Mouse (Mus musculus) hindbrain, embryonic 16.5 days (tissue): ENCODE measurements at regions not wholly inside any gene's neighbourhood (a gene's known extent, or its start where the extent isn't known, plus 50 kb on each side); places are given as distances from the start of the nearest gene placed in this dataset.

Experiments
- ATAC-seq: fragments of 200-750 bp; cut with Nextera tagmentation; 2 replicates; pipeline ENCODE4 v1.8.0; 2017; ENCODE audit warnings: moderate TSS enrichment, moderate library complexity
- H3K27ac ChIP-seq: fragments of 300-500 bp; sonication (generic); 2 replicates; pipeline ENCODE4 v1.5.1; 2014; ENCODE audit warnings: low read depth, mild to moderate bottlenecking, control low read depth, low read length, moderate library complexity
- H3K27me3 ChIP-seq: fragments of 300-500 bp; sonication (generic); replicated peaks from 2 replicates; pipeline ENCODE4 v1.6.1; 2014; ENCODE audit warnings: low read length; ENCODE audit not compliant: control insufficient read depth, insufficient read depth
- H3K36me3 ChIP-seq: fragments of 300-500 bp; sonication (generic); 2 replicates; pipeline ENCODE4 v1.6.1; 2014; ENCODE audit warnings: mild to moderate bottlenecking, low read length, moderate library complexity, mixed read lengths; ENCODE audit not compliant: control insufficient read depth, insufficient read depth
- H3K4me1 ChIP-seq: fragments of 300-500 bp; sonication (generic); 2 replicates; pipeline ENCODE4 v1.6.1; 2014; ENCODE audit warnings: low read depth, low read length; ENCODE audit not compliant: control insufficient read depth, insufficient read depth
- H3K4me2 ChIP-seq: fragments of 300-500 bp; sonication (generic); 2 replicates; pipeline ENCODE4 v1.6.1; 2014; ENCODE audit warnings: mild to moderate bottlenecking, low read length, control low read depth, moderate library complexity
- H3K4me3 ChIP-seq: fragments of 300-500 bp; sonication (generic); 2 replicates; pipeline ENCODE4 v1.5.1; 2014; ENCODE audit warnings: mild to moderate bottlenecking, low read length, control low read depth, moderate library complexity
- H3K9ac ChIP-seq: fragments of 300-500 bp; sonication (generic); 2 replicates; pipeline ENCODE4 v1.6.1; 2014; ENCODE audit warnings: low read depth, mild to moderate bottlenecking, control low read depth, low read length, moderate library complexity
- H3K9me3 ChIP-seq: fragments of 300-500 bp; sonication (generic); 2 replicates; pipeline ENCODE4 v1.6.1; 2014; ENCODE audit warnings: mild to moderate bottlenecking, low read length, moderate library complexity; ENCODE audit not compliant: control insufficient read depth
- WGBS: fragments of 180-500 bp; shearing (Covaris S2); extraction: QIAGEN DNeasy Blood & Tissue Kit; methylation state at CpG from one replicate; pipeline ENCODE4 v1.1.7; 2014; 5-methylcytosine and 5-hydroxymethylcytosine counted together

DNA sequence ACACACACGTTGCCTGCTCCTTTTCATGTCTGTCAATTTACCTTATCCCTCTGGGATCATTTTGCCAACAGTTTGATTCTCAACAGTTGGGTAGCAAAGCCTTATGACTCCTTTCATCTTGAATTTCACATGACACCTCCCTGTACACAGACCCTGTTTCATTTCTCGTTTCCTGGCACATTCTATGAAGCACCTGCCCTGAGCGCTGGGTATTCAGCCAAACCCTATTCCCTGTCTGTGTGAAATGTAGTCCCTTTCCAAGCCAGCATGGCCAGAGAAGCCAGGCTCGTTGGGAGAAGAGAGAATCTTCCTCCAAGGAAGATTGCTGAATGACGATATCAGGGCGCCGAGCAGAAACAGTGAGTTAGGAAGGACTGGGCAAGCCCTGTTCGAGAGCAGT, 108.2 kb downstream of the Wscd1 start:
- Histone ChIP-seq H3K27me3 (no peaks in the 10 kb centered on the region), H3K36me3 (no peaks in the 10 kb centered on the region), H3K4me2 (no peak overlapping the region), H3K4me3 (no peak overlapping the region), H3K4me1 (no peaks in the 10 kb centered on the region), H3K27ac (no peak overlapping the region), H3K9ac (no peak overlapping the region), H3K9me3 (no peaks in the 10 kb centered on the region)
- WGBS, result 86% methylated on average over 8 of the region's 8 CpGs
- ATAC-seq, result no peak

GRCm38 (mm10) chr11:71855557-71855956, 105.8 kb downstream of the Wscd1 start:
- Histone ChIP-seq H3K4me1 (no peaks in the 10 kb centered on the region), H3K36me3 (no peaks in the 10 kb centered on the region), H3K9ac (no peak overlapping the region), H3K4me3 (no peak overlapping the region), H3K27ac (no peak overlapping the region), H3K27me3 (no peaks in the 10 kb centered on the region), H3K9me3 (no peaks in the 10 kb centered on the region), H3K4me2 (no peak overlapping the region)
- no peak for ATAC-seq
- WGBS, result 89% methylated on average over 1 of the region's 1 CpGs

DNA sequence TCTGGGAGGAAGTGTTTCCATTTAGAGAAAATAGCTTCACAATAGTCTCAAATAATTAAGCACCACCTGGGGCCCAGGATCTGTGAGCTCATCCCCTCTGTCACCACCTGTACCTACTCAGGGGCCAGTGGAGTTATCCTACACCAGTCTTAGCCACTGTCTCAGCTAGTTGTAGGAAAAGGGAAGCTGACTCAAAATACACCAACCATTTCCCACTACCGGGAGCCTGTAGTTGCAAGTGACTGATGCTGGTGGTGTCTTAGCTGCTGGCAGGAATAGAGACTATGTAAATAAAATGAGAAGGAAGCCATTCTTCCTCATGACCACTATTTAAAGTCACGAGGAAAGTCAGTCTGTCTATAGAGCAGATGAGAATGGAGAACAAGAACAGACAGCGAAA, 105.3 kb downstream of the Wscd1 start:
- H3K9ac ChIP-seq, result no peak overlapping the region
- no peaks in the 10 kb centered on the region for H3K9me3 ChIP-seq
- no peaks in the 10 kb centered on the region for H3K4me1 ChIP-seq
- no peak overlapping the region for H3K27ac ChIP-seq
- no peaks in the 10 kb centered on the region for H3K27me3 ChIP-seq
- WGBS, result 91% methylated on average over 3 of the region's 3 CpGs
- H3K4me2 ChIP-seq, result no peak overlapping the region
- ATAC-seq, result no peak
- H3K4me3 ChIP-seq, result no peak overlapping the region
- no peaks in the 10 kb centered on the region for H3K36me3 ChIP-seq

GRCm38 (mm10) chr11:71847684-71848367, 98.1 kb downstream of the Wscd1 start:
- H3K9ac ChIP-seq, result no peak overlapping the region
- no peaks in the 10 kb centered on the region for H3K9me3 ChIP-seq
- H3K36me3 ChIP-seq, result no peaks in the 10 kb centered on the region
- H3K27me3 ChIP-seq, result 0 out of 2 replicates have a peak, but pooled peaks cover 2% of the 10 kb centered on the region
- no peak overlapping the region for H3K4me2 ChIP-seq
- no peaks in the 10 kb centered on the region for H3K4me1 ChIP-seq
- H3K27ac ChIP-seq, result no peak overlapping the region
- H3K4me3 ChIP-seq, result no peak overlapping the region
- no peak for ATAC-seq
- WGBS, result 64% methylated on average over 9 of the region's 9 CpGs

GRCm38 (mm10) chr11:71846496-71846895, 96.8 kb downstream of the Wscd1 start:
- no peaks in the 10 kb centered on the region for H3K36me3 ChIP-seq

DNA sequence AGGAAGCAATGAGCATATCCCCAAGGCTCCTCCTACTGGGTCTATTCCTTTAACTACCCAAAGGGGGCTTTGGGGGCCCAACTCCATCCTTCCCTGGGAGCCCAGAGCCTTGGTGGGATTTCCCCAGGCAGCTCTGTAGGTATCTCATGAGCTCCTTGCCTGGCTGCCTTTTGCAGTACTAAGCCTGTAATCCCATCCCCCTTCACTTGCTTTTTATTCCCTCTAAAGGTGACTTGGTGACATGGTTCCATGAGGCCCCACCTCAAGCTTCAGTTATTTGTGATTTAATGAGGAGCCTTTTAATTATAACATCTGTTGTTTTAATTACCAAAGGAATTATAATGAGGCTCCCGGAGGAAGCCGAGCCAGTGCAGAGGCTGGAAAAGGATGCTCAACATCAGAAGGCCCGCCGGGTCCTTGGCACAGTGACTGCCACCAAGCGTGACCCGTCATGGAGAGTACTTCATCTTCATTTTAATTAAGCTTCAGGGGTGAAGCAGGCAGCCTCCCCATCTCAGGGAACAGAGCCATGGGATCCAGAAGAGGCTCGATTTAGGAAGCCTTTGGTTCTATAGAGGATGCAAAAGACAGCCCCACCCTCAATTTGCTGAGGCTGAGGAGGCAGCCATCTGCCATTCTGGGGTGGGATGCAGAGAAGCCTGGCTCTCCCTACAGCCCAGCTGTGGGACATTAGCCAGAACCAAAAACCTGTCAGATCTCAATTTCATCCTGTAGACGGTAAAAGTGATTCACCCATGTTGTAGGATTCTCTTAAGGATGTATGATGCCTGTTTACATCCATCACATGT, 91.1 kb downstream of the Wscd1 start:
- Histone ChIP-seq H3K27ac (no peak overlapping the region), H3K36me3 (no peaks in the 10 kb centered on the region)
- 21% methylated on average over 8 of the region's 8 CpGs for WGBS

More at GRCm38 (mm10) chr11:71846496-71846895, 96.8 kb downstream of the Wscd1 start:
- no peaks in the 10 kb centered on the region for H3K4me1 ChIP-seq
- no peak overlapping the region for H3K4me3 ChIP-seq
- no peaks in the 10 kb centered on the region for H3K9me3 ChIP-seq
- 0 out of 2 replicates have a peak, but pooled peaks cover 2% of the 10 kb centered on the region for H3K27me3 ChIP-seq
- H3K27ac ChIP-seq, result no peak overlapping the region
- WGBS, result 52% methylated on average over 3 of the region's 3 CpGs
- no peak overlapping the region for H3K4me2 ChIP-seq
- ATAC-seq, result no peak
- no peak overlapping the region for H3K9ac ChIP-seq

More for the DNA sequence above, 91.1 kb downstream of the Wscd1 start:
- Histone ChIP-seq H3K4me2 (no peak overlapping the region), H3K9me3 (no peaks in the 10 kb centered on the region), H3K9ac (no peak overlapping the region), H3K27me3 (0 out of 2 replicates have a peak, but pooled peaks cover 2% of the 10 kb centered on the region), H3K4me3 (no peak overlapping the region), H3K4me1 (no peaks in the 10 kb centered on the region)
- peak; percentile 80 for ATAC-seq
